Mouse (Mus musculus): ENCODE results near the gene Iqsec2.
A peak's percentile ranks its signal among the peaks of the same experiment; 100 is the strongest.
"Not testable (repeated sequence)": the region's sequence is repeated elsewhere in the genome, so short reads cannot be mapped to it uniquely, and the experiment has no call there.

Iqsec2 gene

GRCm38 (mm10) chrX:152179670-152180656 lies 35.9 kb downstream of the Iqsec2 start:
- no peak for DNase-seq (ENCODE audit: low spot score)

DNA sequence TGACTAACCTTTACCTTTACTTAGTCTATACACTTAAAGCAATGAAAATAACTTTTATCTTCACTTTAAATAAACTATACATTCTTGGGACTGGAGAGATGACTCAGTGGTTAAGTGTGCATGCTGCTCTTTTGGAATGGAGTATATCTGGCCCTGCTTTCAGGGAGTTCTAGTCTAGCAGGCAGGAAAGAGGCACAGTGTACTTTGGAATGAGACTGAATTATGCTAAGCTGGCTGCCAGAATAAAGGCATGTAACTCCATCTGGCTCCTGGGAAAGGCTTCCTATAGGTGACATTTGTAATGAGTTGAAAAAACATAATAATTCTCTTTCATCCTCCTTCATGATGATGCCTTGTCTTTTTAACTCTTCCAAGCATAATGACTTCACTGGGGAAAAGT lies 43.1 kb downstream of the Iqsec2 start:
- no peak for DNase-seq (ENCODE audit: low spot score)

DNA sequence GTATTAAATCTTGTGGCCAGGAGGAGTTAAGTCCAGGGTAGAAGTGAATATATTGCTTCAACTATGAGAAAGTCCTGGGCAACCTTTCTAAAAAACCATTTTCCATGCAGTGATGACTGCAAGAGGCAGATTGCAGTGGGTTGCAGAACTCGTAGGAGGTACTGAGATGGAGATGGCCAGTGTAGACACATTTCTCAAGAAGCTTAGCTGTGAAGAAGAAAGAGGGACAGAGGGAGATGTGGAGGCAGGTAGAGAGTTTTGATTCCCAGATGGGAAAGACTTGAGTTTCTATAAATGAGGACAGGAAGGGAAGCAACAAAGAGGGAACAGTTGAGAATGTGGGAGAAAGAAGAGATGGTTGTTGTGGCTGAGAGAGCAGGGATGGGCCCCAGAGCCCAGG lies 47.2 kb downstream of the Iqsec2 start:
- DNase-seq (ENCODE audit: low spot score) = no peak

- no peak for DNase-seq (ENCODE audit: low spot score)
Measured at GRCm38 (mm10) chrX:152197814-152198648, 54.0 kb downstream of the Iqsec2 start.

DNA sequence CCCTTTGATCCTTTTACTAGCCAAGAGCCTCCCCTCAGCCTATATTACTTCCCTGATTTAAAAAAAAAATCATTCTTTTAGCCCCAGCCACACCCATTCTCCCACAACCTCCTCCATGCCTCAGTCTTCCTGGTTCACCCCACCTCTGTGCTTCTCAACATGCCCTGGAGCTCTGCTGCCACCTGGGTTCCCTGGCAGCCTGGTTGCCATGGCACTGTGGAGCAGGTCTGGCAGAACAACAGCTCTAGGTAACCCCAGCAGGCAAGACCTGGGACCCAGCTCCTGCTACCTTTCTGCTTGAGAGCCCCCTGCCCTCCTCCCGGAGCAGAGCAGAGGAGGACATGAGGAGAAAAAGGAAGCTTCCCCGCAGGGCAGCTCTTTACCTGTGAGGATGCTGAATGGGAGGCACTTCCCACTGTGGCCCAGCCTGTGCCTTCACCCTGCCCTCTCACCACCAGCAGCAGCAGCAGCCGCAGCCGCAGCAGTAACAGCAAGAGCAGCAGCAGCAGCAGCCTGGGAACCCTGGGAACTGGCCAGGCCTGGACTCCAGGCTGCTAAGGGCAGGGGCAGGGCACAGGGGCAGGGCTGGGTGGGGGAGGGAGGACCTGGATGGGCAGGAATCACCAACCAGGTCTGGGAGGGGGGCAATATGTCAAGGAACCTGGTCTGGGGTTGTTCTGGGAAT lies 57.8 kb downstream of the Iqsec2 start:
- no peak for DNase-seq (ENCODE audit: low spot score)

DNA sequence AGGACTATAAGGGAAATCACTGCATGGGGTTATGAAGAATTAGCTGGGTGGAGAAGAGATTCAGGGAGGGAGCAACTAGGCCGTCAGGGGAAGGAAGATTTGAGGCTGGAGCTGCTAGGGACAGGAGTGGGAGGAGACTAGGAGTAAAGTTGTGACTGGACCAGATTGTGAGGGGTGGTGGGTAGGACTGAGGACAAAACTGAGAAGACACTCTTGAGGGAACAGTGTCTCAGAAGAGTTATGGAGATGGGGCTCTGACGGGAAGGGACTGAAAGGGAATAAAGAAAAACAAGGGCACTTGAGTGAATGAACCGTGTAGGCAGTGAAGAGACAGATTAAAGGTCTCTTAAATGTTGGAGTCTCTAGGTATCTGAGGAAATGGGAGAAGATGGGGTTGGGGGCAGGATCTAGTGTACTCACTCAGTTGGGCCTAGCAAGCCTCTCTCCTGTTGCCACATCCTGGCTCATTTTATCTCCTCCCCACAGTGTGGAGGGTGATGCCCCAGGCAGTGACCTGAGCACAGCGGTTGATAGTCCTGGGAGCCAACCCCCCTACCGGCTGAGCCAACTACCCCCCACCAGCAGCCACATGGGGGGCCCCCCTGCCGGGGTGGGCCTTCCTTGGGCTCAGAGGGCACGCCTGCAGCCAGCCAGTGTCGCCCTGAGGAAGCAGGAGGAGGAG lies 58.5 kb downstream of the Iqsec2 start:
- DNase-seq (ENCODE audit: low spot score) = no peak

GRCm38 (mm10) chrX:152203247-152203646 lies 59.2 kb downstream of the Iqsec2 start:
- no peak for DNase-seq (ENCODE audit: low spot score)

- no peak for DNase-seq (ENCODE audit: low spot score)
Measured at GRCm38 (mm10) chrX:152205486-152205885, 61.4 kb downstream of the Iqsec2 start.

- DNase-seq (ENCODE audit: low spot score) = no peak
Measured at GRCm38 (mm10) chrX:152214703-152215102, 70.6 kb downstream of the Iqsec2 start.

DNA sequence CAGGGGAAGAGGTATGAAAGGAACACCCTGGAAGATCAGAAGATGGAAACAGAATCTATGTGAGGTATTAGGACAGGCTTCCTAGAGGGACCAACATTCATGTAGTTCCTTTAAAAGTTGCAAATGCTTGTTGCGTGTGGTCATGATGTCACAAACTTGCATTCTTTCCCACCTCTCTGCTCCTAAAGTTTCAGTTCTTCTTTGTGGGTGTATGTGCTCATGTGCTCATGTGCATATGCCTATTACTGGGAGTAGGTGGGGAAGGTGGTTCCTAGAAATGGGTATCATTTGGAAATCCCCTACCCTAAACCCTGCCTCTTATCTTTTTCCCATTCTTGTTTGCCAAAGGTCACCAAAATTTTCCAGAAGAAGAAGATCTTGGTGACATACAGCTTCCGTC lies 74.5 kb downstream of the Iqsec2 start:
- no peak for DNase-seq (ENCODE audit: low spot score)

GRCm38 (mm10) chrX:152221721-152222120 lies 77.7 kb downstream of the Iqsec2 start:
- no peak for DNase-seq (ENCODE audit: low spot score)

DNA sequence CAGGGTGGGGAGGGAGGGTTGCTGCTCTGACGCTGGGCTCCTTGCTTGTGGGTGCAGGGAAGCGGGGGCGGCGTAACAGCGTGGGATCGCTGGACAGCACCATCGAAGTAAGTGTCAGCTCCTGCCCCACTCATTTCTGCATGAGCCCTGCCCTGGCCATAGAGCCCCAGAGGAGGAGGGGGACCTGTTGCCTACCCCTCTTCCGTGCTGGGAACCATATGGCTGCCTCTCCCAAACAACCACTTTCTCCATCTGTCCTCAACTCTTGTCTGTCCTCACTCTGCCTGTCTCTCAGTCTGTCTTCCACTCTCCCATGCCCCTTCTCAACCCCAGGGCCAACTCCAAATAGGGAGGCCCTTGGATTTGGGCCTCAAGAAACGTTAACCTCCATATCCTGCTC lies 78.2 kb downstream of the Iqsec2 start:
- no peak for DNase-seq (ENCODE audit: low spot score)

GRCm38 (mm10) chrX:152223313-152223712 lies 79.2 kb downstream of the Iqsec2 start:
- no peak for DNase-seq (ENCODE audit: low spot score)

DNA sequence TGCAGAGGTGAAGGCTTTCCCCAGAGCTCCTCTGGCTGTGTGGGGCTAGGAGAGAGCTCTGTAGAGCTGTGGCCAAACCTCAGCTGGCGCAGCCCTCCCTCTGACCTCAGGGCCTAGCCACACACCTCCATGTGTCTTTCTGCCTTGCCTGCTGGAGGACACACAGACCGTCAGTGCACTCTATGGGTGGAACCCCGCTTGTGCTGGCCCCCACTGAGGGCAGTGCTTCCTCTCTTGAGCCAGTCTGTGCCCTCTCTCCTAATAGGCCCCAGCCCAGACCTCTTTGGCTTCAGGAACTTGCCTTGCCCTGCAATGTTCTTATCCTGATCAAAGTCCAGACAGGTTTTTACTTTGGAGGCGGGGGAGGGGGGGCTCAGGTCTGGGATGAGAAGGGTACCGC lies 80.2 kb downstream of the Iqsec2 start:
- no peak for DNase-seq (ENCODE audit: low spot score)

DNA sequence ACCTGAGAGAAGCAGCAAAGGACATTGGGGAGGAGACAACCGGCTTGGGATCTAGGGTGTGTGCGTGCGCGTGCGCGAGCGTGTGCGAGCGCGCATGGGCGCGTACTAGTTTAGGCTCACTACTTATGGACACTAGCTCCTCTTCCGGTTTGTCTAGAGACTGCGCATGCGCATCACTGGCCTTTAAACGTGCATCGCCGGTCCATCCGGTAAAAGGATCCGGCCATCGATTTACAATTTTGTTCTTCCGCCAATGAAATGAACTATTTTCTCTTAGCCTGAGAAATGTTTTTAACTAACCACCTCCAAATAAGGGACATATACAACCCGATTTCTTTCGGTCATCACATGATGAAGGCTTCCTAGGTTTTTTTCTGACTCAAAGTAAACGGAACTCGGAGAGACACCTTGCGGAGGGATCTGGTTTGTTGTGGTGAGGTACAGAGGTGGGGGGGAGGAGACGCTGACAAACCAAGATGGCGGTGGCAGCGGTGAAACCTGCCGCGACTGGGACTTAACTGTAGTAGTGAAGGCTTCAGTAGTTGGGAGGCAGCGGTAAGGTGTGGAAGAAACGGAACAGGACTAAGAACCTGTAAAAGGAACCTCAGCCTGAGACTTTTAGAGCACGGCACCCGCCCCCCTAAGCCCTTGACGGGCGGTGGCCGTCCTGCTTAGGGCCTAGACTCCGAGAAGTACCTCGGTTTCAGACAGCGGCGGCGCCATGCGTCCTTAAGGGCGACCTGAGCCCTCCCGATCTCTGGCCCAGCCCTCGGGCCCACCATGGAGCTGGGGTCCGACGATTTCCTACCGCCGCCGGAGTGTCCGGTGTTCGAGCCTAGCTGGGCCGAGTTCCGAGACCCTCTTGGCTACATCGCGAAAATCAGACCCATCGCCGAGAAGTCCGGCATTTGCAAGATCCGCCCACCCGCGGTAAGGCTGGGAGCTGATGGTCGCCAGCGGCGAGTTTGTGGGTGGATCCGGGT lies 89.0 kb downstream of the Iqsec2 start, which contains the start of gene Kdm5c:
TSS of gene Kdm5c (plus strand) at position 240 of the 983 bp plus-strand sequence.
- DNase-seq (ENCODE audit: low spot score) = peak; percentile 98

DNA sequence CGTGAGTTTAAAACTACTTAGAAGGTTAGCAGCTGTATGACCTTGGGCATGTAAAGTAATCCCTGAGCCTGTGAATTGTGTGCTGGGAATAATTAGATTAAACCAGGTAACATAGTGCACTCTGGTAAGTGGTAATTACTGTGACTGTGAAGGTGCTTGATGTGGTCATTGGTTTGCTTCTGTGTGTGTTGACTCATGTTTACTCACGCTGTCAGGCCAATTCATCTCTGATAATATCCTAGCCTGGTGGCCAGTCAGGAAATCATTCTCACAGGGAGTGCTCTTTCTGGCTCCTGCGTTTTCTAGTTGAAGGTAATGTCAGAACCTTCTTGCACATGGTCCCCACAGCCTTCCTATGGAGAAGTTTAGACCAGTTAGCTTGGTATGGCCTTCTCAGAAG lies 90.1 kb downstream of the Iqsec2 start:
- peak; percentile 23 for DNase-seq (ENCODE audit: low spot score)

GRCm38 (mm10) chrX:152235758-152236157 lies 91.7 kb downstream of the Iqsec2 start:
- DNase-seq (ENCODE audit: low spot score) = no peak

- not testable (repeated sequence) for DNase-seq (ENCODE audit: low spot score)
Measured at GRCm38 (mm10) chrX:152243140-152243539, 99.1 kb downstream of the Iqsec2 start.

DNA sequence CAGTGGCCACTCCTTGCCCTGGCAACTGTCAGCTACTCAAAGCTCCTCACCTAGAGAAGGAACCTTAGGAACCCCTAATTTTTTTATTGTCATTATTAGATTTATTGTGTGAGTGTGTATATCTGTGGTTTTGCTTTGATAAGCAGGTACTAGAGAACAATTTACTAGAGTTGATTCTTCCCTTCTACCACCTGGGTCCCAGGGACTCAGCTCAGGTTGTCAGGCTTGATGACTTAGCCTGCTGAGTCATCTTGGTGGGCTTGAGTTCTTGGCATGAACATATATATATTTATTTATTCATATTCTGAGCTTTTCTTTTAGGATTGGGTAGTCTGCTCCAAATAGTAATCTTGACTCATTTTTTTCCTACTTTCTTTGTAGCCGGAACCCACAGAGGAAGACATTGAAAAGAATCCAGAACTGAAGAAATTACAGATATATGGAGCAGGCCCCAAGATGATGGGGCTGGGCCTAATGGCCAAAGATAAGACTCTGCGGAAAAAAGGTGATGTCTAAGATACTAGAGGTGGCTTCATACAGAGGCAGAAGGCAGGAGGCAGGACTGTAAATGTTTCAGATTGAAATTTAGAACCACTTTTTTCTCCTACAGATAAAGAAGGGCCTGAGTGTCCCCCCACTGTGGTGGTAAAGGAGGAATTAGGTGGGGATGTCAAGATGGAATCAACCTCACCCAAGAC lies 100.6 kb downstream of the Iqsec2 start:
- DNase-seq (ENCODE audit: low spot score) = no peak

DNA sequence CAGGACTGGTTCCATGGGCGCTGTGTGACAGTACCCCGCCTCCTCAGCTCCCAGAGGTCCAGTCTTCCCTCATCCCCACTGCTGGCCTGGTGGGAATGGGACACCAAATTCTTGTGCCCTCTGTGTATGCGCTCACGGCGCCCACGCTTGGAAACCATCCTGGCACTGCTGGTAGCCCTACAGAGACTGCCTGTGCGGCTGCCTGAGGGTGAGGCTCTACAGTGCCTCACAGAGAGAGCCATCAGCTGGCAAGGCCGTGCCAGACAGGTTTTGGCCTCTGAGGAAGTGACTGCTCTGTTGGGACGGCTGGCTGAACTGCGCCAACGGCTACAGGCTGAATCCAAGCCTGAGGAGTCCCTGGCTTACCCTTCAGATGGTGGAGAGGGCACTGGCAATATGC lies 127.1 kb downstream of the Iqsec2 start:
- no peak for DNase-seq (ENCODE audit: low spot score)

Measured in adipocyte (in vitro differentiated cells).